Mouse (Mus musculus) liver, adult 2 months (tissue): ENCODE data around the gene Gimap5.

Source experiments
- CTCF ChIP-seq: fragments of 200-500 bp; IDR thresholded peaks from 2 replicates; pipeline ENCODE4 v1.5.1; 2011; ENCODE audit warnings: low read depth, low read length, control low read depth
- POLR2A ChIP-seq: fragments of 200-500 bp; IDR thresholded peaks from 2 replicates; pipeline ENCODE4 v1.6.1; 2011; ENCODE audit warnings: low read length, control low read depth; ENCODE audit not compliant: insufficient read depth; ENCODE audit errors: extremely low read depth

- TF ChIP-seq CTCF (no peak), POLR2A (no peak)
Observed at GRCm38 (mm10) chr6:48738961-48739779, 6.8 kb upstream of the Gimap5 start, which contains the start of gene Gimap1.
